Mouse (Mus musculus) CD4-positive helper T cell, adult 2 months (primary cell): Measurements from ENCODE around the gene Gstt3.
"Not testable (repeated sequence)": the region's sequence is repeated elsewhere in the genome, so short reads cannot be mapped to it uniquely, and the experiment has no call there.

Experiments
- DNase-seq: peaks from one replicate; pipeline ENCODE4 v3.0.0-alpha.2; 2012; ENCODE audit warnings: low read depth, missing footprints, low spot score

Gene Gstt3

DNA sequence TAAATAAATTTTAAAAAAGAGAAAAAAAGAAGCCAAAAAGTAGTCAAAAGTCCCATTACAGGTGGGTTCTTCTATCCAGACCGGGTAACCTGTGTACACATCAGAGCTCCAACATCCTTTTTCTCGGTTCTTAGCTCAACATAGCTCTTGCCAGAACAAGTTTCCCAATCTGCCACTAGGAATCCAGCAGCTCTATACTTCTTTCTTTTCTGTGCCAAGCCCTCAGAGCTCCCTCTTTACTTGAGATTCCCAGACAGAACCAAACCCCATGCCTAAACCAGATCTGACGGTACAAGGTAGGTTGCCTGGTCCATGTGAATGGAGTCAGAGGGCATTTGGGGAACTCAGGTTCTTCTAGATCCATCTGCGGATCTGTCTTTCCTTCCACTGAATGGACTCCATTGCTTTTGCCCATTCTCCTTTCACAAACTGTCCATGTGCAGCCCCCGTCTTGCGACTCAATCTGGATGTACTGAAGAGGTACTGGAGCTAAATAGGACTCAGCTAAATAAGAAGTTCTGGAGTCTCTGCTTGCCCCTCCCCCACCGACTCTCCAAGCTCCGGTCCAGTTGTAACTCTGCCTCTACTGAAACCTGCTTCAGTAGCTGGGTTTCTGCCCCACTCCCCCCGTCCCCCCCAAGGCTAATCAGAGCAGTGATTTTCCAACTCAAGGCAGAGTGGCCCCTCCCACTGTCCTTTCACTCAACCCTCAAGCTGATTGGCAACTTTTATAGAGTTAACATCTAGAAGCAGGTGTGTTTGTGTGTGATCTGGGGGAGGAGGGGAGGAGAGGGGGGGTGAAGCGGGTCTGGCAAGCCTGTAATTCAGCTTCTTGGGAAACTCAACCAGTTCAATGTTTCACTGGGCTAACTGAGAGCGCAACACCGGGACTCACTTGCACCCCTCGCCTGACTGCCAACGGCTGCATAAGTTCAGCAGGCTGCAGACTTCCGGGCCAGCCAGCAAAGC, 1.7 kb downstream of the Gstt3 start:
- no peak for DNase-seq

- DNase-seq = no peak
These were observed 3.3 kb downstream of the Gstt3 start for GRCm38 (mm10) chr10:75777885-75778284.

DNA sequence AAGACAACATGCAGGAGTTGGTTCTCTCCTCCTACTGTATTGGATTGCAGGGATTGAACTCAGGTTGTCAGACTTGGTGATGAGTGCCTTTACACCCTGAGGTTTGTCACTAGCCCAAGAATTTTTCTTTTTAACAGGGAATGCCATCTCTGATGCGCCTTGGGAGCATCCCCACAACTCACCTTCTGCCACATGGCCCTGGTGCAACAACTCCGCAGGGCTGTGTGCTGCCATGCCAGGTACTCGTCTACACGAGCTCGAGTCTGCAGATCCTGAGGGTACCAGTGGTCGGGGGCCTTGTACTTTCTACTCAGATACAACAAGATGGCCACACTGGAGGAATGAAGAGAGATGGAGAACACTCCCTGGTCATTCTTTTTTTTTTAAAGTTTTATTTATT, 4.7 kb downstream of the Gstt3 start:
- DNase-seq = no peak

DNA sequence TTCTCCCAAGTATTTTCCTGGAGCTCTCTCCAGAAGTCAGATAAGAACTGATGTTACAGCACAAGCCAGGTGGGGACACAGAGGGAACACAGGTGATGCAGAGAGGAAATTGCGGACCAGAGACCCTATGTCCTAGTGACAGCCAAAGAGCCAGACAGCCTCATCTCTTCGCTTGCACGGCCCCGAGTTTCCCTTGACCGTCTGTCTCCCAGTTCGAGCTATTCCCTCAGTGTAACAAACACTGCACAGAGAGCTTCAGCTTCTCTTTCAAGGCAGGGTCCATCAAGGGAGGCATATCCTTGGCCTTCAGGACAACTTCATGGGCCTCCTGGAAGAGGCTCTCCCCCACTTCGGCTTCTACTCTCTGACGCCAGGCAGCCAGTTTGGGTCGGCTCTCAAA, 6.6 kb downstream of the Gstt3 start:
- no peak for DNase-seq

DNA sequence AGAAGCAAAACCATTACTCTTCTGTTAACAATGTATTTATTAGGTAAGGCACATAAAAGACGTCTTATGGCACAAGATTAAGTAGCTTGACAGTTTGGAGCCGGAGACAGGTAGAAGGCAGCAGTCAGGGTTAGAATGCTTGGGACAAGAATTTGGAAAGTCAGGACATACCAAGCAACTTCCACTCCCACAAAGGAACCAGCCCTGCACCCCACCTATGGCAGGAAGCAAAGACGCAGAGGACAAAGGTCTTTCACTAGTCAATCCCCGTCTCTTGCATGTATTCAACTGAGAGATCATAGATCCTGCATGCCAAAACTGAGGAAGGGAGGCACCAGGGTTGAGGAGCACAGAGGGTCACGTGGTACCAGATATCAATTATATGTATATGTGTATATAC, 7.1 kb downstream of the Gstt3 start:
- DNase-seq = no peak

GRCm38 (mm10) chr10:75772795-75773664, 8.2 kb downstream of the Gstt3 start, which contains the start of gene Ddt:
Gene Ddt, minus strand, starts transcription at chr10:75773414.
- peak; percentile 93 for DNase-seq

GRCm38 (mm10) chr10:75767756-75768155, 13.5 kb downstream of the Gstt3 start:
- DNase-seq = not testable (repeated sequence)

DNA sequence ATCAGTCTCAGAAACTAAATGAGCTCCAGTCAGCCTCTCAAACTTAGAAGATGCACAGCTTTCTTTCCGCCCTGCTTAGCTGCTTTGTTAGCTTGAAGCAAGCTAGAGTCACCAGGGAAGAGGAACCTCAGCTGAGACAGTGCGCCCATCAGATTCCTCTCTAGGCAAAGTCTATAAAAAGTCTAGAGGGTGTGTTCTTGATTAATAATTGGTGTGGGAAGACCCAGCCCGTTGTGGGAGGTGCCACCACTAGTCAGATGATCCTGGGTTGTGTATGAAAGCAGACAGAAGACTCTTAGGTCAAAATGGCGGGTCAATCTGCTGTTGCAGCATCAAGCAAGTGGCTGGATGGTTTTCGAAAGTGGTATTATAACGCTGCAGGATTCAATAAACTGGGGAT, 14.4 kb downstream of the Gstt3 start:
- no peak for DNase-seq

DNA sequence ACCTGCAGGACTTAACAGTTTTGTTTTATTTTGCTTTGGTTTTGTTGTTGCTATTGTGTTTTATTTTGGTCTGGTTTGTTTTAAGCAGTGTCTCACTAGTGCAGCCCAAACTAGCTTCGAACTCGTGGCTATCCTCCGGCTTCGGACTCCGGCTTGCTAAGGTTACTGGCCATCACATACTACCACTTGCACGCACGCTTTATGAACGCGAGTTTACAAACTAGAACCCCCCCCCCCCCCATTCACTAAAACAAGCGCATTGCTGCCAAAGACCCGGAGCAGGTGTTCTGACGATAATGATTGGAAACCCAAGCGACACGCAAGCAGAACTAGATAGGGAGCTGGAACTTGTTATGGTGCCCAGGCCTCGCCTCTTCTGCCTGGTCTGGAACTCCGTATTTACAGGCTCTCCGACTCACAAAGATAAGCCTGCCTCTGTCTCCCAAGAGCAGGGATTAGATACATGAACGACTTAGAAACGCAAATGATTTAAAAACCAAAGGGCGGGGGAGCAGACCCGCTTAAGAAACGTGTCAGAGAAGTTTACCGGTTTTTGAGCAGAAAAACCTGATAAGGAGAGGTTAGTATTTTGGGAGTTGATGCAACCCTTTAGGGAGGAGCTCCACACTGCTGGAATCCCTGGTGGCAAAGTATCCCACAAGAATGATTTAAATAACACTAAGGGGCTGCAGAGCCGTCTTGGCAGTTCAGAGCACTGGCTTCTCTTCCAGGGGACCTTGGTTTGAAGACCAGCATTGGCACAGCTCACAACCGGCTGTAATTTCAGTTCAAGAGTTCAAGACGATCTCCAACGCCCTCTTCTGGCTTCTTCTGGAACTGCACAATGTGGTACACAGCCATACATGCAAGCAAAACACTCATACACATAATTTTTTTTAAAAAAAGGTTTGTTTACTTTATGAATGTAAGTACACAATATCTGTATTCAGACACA, 16.4 kb downstream of the Gstt3 start:
- DNase-seq = peak; percentile 89

- DNase-seq = peak; percentile 99
These were observed 17.3 kb downstream of the Gstt3 start, which contains the start of gene Cabin1 for GRCm38 (mm10) chr10:75763682-75764518. Gene Cabin1, minus strand, starts transcription at chr10:75764341.

DNA sequence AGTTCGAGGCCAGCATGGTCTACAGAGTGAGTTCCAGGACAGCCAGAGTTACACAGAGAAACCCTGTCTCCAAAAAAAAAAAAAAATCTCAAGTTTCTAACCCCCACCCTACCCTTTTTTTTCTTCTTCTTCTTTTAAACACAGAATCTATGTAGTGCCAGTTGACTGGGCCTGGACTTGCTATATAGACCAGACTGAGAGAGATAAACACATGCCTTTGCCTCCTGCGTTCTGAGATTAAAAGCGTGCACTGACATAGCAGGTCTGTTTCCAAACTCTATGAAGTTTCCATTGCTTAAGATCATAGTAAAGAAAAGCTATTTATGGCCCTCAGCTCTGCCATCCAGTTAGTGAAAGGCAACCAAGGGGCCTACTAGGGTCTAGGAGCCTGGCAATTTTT, 18.8 kb downstream of the Gstt3 start:
- no peak for DNase-seq

- DNase-seq = peak; percentile 34
These were observed 20.9 kb downstream of the Gstt3 start for GRCm38 (mm10) chr10:75760311-75760710.

DNA sequence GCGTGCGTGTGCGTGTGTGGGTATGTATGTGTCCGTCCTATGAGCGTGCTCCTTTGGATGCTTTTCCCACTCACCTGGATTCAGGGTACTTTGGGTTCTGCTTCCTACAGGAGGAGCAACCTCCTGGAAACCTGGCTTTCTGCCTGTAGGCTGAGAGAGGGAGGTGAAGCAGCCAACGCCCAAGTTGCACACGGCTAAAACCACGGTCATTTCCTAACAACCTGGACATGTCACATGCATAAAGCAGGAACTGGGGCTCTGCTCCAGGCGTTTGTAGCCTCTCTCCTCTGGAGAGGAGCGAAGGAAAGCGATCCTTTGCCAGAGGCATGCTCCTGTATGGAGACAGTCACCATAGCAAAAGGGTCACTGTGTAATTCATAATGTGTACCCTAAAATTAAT, 24.5 kb downstream of the Gstt3 start:
- DNase-seq = no peak

GRCm38 (mm10) chr10:75744017-75744416, 37.2 kb downstream of the Gstt3 start:
- peak; percentile 79 for DNase-seq

DNA sequence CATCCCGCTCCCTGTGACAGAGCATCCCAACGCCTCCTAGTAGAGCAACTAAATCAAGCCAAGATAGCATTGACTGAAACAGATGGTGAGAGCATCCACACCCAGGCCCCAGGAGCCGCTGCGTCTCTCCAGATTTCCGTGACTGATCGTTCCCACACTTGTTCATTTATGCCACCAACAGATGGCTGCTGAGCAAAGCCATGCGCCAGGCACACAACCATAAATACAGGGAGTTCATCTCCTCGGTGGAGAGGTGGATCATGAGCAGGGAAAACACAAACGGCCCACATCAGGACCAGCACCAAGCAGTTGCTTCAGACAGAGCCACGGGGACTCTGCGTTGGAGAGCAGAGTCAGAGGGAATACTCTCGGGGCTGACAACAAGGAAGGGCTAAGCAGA, 37.8 kb downstream of the Gstt3 start:
- no peak for DNase-seq

- DNase-seq = no peak
These were observed 40.3 kb downstream of the Gstt3 start for GRCm38 (mm10) chr10:75740866-75741265.

DNA sequence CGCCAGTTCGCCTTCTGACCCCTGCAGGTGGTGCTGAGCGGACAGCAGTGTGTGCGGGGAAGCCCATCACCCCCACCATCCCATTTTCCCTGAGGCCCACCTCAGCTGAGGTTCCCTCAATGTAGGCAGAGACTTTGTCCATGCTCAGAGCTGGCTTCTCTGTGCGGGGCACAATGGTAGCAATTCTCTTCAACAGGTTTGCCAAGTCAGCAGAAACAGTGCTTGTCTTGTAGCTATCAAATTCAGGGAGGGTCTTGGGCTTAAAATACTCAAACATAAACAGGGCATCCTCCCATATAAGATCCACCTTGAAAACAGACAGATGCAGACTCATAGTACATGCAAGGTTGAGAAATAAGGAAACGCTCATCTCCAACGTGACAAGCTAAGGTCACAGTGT, 55.8 kb downstream of the Gstt3 start:
- no peak for DNase-seq
